Mouse (Mus musculus): Measurements from ENCODE around the gene 4930578C19Rik. TPM values are rescaled to one million over a fixed set of nuclear protein-coding genes. Genes with fewer than 3 reads are reported as not detected.
"Not testable (repeated sequence)": the region's sequence is repeated elsewhere in the genome, so short reads cannot be mapped to it uniquely, and the experiment has no call there.

The 4930578C19Rik gene
- polyA plus RNA-seq, 1 experiment: not detected

GRCm38 (mm10) chrX:18411071-18411840 is 49.9 kb downstream of the 4930578C19Rik start:
- Histone ChIP-seq H3K4me1 (ENCODE audit: control insufficient read depth, insufficient read depth, low read length) (no peaks in the 10 kb centered on the region), H3K4me3 (ENCODE audit: insufficient read depth, low read length) (no peak overlapping the region), H3K27ac (ENCODE audit: insufficient read depth, low read depth, low read length) (no peak overlapping the region)
- TF ChIP-seq POLR2A (IDR thresholded peaks at IDR 0.05; ENCODE audit: borderline replicate concordance, low read depth, low read length): no peak
- no peak for TF ChIP-seq CTCF (IDR thresholded peaks at IDR 0.05; ENCODE audit: low read depth, low read length)

GRCm38 (mm10) chrX:18409598-18409997 is 51.6 kb downstream of the 4930578C19Rik start:
- H3K4me3 ChIP-seq (ENCODE audit: insufficient read depth, low read length): no peak overlapping the region
- TF ChIP-seq POLR2A (IDR thresholded peaks at IDR 0.05; ENCODE audit: borderline replicate concordance, low read depth, low read length): no peak
- TF ChIP-seq CTCF (IDR thresholded peaks at IDR 0.05; ENCODE audit: low read depth, low read length): no peak
- H3K27ac ChIP-seq (ENCODE audit: insufficient read depth, low read depth, low read length): no peak overlapping the region
- H3K4me1 ChIP-seq (ENCODE audit: control insufficient read depth, insufficient read depth, low read length): no peaks in the 10 kb centered on the region

- TF ChIP-seq POLR2A (IDR thresholded peaks at IDR 0.05; ENCODE audit: borderline replicate concordance, low read depth, low read length): no peak
- TF ChIP-seq CTCF (IDR thresholded peaks at IDR 0.05; ENCODE audit: low read depth, low read length): no peak
- Histone ChIP-seq H3K4me3 (ENCODE audit: insufficient read depth, low read length) (no peak overlapping the region), H3K27ac (ENCODE audit: insufficient read depth, low read depth, low read length) (no peak overlapping the region), H3K4me1 (ENCODE audit: control insufficient read depth, insufficient read depth, low read length) (no peaks in the 10 kb centered on the region)
Observed at GRCm38 (mm10) chrX:18402296-18402695, 58.9 kb downstream of the 4930578C19Rik start.

GRCm38 (mm10) chrX:18396700-18397099 is 64.5 kb downstream of the 4930578C19Rik start:
- Histone ChIP-seq H3K27ac (ENCODE audit: insufficient read depth, low read depth, low read length) (no peak overlapping the region), H3K4me3 (ENCODE audit: insufficient read depth, low read length) (no peak overlapping the region), H3K4me1 (ENCODE audit: control insufficient read depth, insufficient read depth, low read length) (no peaks in the 10 kb centered on the region)
- TF ChIP-seq CTCF (IDR thresholded peaks at IDR 0.05; ENCODE audit: low read depth, low read length) (no peak), POLR2A (IDR thresholded peaks at IDR 0.05; ENCODE audit: borderline replicate concordance, low read depth, low read length) (no peak)

- not testable (repeated sequence) for H3K27ac ChIP-seq (ENCODE audit: insufficient read depth, low read depth, low read length); H3K4me3 ChIP-seq (ENCODE audit: insufficient read depth, low read length); H3K4me1 ChIP-seq (ENCODE audit: control insufficient read depth, insufficient read depth, low read length)
Observed at GRCm38 (mm10) chrX:18384181-18384580, 77.0 kb downstream of the 4930578C19Rik start.
